Mouse (Mus musculus) embryonic fibroblast, embryonic 13.5 days (primary cell): ENCODE measurements around the gene Tdrkh. TPM values are rescaled to one million over a fixed set of nuclear protein-coding genes. Genes with fewer than 3 reads are reported as not detected.

Experiments
- H3K27ac ChIP-seq: 2 replicates; pipeline ENCODE4 v1.5.1; 2012; ENCODE audit warnings: low read length, control low read depth, inconsistent platforms; ENCODE audit not compliant: insufficient read depth
- H3K4me1 ChIP-seq: 2 replicates; pipeline ENCODE4 v1.6.1; 2011; ENCODE audit warnings: low read length; ENCODE audit not compliant: control insufficient read depth, insufficient read depth
- H3K4me3 ChIP-seq: 2 replicates; pipeline ENCODE4 v1.5.1; 2011; ENCODE audit warnings: mild to moderate bottlenecking, control low read depth, low read length; ENCODE audit not compliant: insufficient read depth
- CTCF ChIP-seq: IDR thresholded peaks from 2 replicates; pipeline ENCODE4 v1.5.1; 2011; ENCODE audit warnings: mild to moderate bottlenecking, control low read depth, low read length, moderate library complexity, borderline replicate concordance; ENCODE audit not compliant: insufficient read depth
- POLR2A ChIP-seq: IDR thresholded peaks from 2 replicates; pipeline ENCODE4 v1.6.1; 2011; ENCODE audit warnings: low read depth, mild to moderate bottlenecking, control low read depth, low read length, moderate library complexity
- polyA plus RNA-seq: library from polyadenylated mRNA; stranded (reverse); fragments of >200 nt; gene quantifications from 2 replicates; pipeline ENCODE4 v1.2.4, GENCODE M21; 2011; ENCODE audit warnings: low read depth; ENCODE audit not compliant: missing spikeins, insufficient read length

Gene Tdrkh
- polyA plus RNA-seq, 1 experiment = 9.0 TPM

DNA sequence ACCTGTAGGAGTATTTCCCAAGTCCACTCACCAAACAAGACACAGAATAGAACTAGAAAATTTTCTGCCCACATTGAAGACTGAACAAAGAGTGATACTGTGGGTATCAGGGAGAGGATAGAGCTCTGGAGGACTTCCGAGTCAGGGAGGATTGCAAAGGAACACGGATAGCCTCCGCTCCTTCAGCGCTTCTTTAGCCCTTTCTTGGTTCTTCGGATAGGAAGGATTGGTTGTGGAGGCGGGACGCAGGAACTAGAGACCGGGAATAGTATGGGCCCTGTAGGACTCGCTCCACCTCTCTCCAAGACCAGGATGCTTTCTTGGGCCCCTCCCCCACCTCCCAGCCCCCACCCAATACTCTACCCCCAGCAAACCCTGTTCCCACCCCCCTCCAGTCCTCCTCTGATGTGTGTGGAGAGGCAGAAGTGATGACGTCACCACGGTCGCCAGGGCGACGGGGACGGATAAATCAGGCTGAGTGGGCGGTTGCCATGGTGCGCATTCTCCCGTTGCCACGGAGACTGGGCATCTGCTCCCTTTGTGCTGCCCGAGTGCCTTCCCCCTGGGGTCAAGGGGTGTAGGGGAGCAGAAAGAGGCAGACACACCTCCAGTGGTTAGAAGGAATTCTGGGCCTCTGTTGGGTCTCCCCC lies 70.8 kb downstream of the Tdrkh start:
- H3K27ac ChIP-seq = no peak overlapping the region
- TF ChIP-seq POLR2A (no peak), CTCF (no peak)
- H3K4me3 ChIP-seq = no peak overlapping the region

More for the DNA sequence above, 70.8 kb downstream of the Tdrkh start:
- no peaks in the 10 kb centered on the region for H3K4me1 ChIP-seq

Other genes starting within 250 kb of the Tdrkh start
- not detected in 2 replicates for gene Gm10696, start 235.1 kb upstream of the Tdrkh start, polyA plus RNA-seq
- not detected in 2 replicates for gene Gm5286, start 216.6 kb upstream of the Tdrkh start, polyA plus RNA-seq
- gene Gm4778, start 149.2 kb upstream of the Tdrkh start, polyA plus RNA-seq = not detected in 2 replicates
- gene Them4, start 103.2 kb upstream of the Tdrkh start, polyA plus RNA-seq = 9.6 and 10.6 TPM in 2 replicates
- gene Them5, start 71.2 kb upstream of the Tdrkh start, polyA plus RNA-seq = not detected in 2 replicates
- not detected in 2 replicates for gene C2cd4d, start 50.8 kb upstream of the Tdrkh start, polyA plus RNA-seq
- not detected in 2 replicates for gene Rorc, start 40.5 kb upstream of the Tdrkh start, polyA plus RNA-seq
- 0.18 TPM in 1 of 2 replicates, not detected in the other for gene Lingo4, start 14.8 kb upstream of the Tdrkh start, polyA plus RNA-seq
- 28.6 and 31.1 TPM in 2 replicates for gene Mrpl9, start 30.0 kb downstream of the Tdrkh start, polyA plus RNA-seq
- gene Oaz3, start 30.6 kb downstream of the Tdrkh start, polyA plus RNA-seq = not detected in 2 replicates
- not detected in 2 replicates for gene Celf3, start 65.0 kb downstream of the Tdrkh start, polyA plus RNA-seq
- gene Riiad1, start 67.1 kb downstream of the Tdrkh start, polyA plus RNA-seq = 2.7 and 3.2 TPM in 2 replicates
- gene Snx27, start 169.4 kb downstream of the Tdrkh start, polyA plus RNA-seq = 33.2 and 41.1 TPM in 2 replicates
- not detected in 2 replicates for gene Gm10972, start 229.8 kb downstream of the Tdrkh start, polyA plus RNA-seq
- gene Tuft1, start 245.6 kb downstream of the Tdrkh start, polyA plus RNA-seq = 3.2 and 6.1 TPM in 2 replicates